Mouse (Mus musculus) heart, embryonic 11.5 days (tissue): ENCODE results near the gene Pcgf5. TPM values are rescaled to one million over a fixed set of nuclear protein-coding genes. Genes with fewer than 3 reads are reported as not detected.

Experiments
- ATAC-seq: fragments of 200-750 bp; cut with Nextera tagmentation; replicated peaks from 2 replicates; pipeline ENCODE4 v1.8.0; 2017; ENCODE audit warnings: moderate library complexity; ENCODE audit not compliant: insufficient number of reproducible peaks, low FRiP score, low TSS enrichment
- H3K27ac ChIP-seq: fragments of 300-500 bp; sonication (generic); 2 replicates; pipeline ENCODE4 v1.5.1; 2014; ENCODE audit warnings: mild to moderate bottlenecking, low read depth, low read length
- H3K27me3 ChIP-seq: fragments of 300-500 bp; sonication (generic); 2 replicates; pipeline ENCODE4 v1.6.1; 2014; ENCODE audit warnings: mild to moderate bottlenecking, low read length, mixed read lengths; ENCODE audit not compliant: control insufficient read depth, insufficient read depth
- H3K36me3 ChIP-seq: fragments of 300-500 bp; sonication (generic); 2 replicates; pipeline ENCODE4 v1.6.1; 2014; ENCODE audit warnings: mild to moderate bottlenecking, low read length, moderate library complexity, mixed read lengths; ENCODE audit not compliant: control insufficient read depth, insufficient read depth
- H3K4me1 ChIP-seq: fragments of 300-500 bp; sonication (generic); 2 replicates; pipeline ENCODE4 v1.6.1; 2014; ENCODE audit warnings: low read length; ENCODE audit not compliant: control insufficient read depth, insufficient read depth
- H3K4me2 ChIP-seq: fragments of 300-500 bp; sonication (generic); 2 replicates; pipeline ENCODE4 v1.6.1; 2014; ENCODE audit warnings: mild to moderate bottlenecking, moderate library complexity
- H3K4me3 ChIP-seq: fragments of 300-500 bp; sonication (generic); 2 replicates; pipeline ENCODE4 v1.5.1; 2014; ENCODE audit warnings: low read depth, low read length
- H3K9ac ChIP-seq: fragments of 300-500 bp; sonication (generic); 2 replicates; pipeline ENCODE4 v1.6.1; 2014; ENCODE audit warnings: mild to moderate bottlenecking, low read depth, low read length, moderate library complexity
- H3K9me3 ChIP-seq: fragments of 300-500 bp; sonication (generic); replicated peaks from 2 replicates; pipeline ENCODE4 v1.6.1; 2016; ENCODE audit warnings: low read length; ENCODE audit not compliant: control insufficient read depth
- WGBS: fragments of 180-500 bp; shearing (Covaris S2); extraction: QIAGEN DNeasy Blood & Tissue Kit; methylation state at CpG from one replicate; pipeline ENCODE4 v1.1.7; 2014; ENCODE audit not compliant: insufficient replicate concordance; 5-methylcytosine and 5-hydroxymethylcytosine counted together
- polyA plus RNA-seq: library from polyadenylated mRNA; unstranded; fragments of >200 nt; fragmentation: Nextera tagmentation; extraction: Ambion mirVana; gene quantifications from 2 replicates; pipeline ENCODE4 v1.2.1, GENCODE M21; 2014

Pcgf5 gene
- 40.6 and 43.4 TPM in 2 replicates for polyA plus RNA-seq

DNA sequence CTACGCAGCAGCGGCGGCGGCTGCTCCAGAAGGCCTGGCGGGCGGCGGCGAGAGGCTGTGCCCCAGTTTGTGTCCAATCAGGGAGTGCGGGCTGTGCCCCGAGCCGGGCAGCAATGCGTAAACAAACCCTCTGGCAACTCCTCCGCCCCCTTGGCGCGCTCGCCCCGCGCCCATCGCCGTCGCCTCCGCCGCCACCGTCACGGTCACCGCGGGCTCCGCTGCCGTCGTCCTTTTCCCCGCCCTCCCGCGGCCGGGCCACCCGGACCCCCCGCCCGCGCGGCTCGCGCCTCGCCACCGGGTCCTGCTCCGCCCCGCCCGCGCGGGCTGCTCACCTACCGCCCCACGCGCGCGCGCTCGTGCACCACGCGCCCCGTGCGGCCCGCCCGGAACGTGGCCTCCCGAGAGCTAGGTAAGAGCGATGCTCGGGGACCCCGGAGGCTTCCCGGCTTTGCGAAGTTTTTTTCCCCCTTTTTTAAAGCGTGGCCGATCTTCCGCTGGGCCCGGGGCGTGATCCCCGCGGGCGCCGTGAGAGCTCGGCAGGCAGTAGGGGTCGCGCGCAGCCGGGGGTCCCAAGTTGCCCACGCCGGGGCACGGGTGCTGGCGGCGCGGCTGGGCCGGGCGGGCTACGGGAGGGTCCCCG, at the start of gene Pcgf5:
Pcgf5 (plus strand) TSS at position 149 of the 640 bp plus-strand sequence.
- WGBS, result 1% methylated on average over 57 of the region's 92 CpGs
- Histone ChIP-seq H3K36me3 (no peaks in the 10 kb centered on the region), H3K4me2 (peak within 1 kb of the TSS; percentile 91), H3K27ac (peak within 1 kb of the TSS; percentile 50; the same call in 1 of the 2 replicates), H3K4me1 (no peaks in the 10 kb centered on the region), H3K4me3 (peak within 1 kb of the TSS; percentile 85), H3K27me3 (peaks cover 10% of the 10 kb centered on the region; the same call in 1 of the 2 replicates), H3K9me3 (no peaks in the 10 kb centered on the region), H3K9ac (peak within 1 kb of the TSS; percentile 86)
- ATAC-seq, result peak; percentile 66

- H3K36me3 ChIP-seq, result no peaks in the 10 kb centered on the region
- no peaks in the 10 kb centered on the region for H3K9me3 ChIP-seq
- no peak for ATAC-seq
- no peaks in the 10 kb centered on the region for H3K4me1 ChIP-seq
- no peak overlapping the region for H3K27ac ChIP-seq
- WGBS, result 65% methylated on average over 5 of the region's 5 CpGs
- no peak overlapping the region for H3K9ac ChIP-seq
- H3K4me2 ChIP-seq, result no peak overlapping the region
- H3K27me3 ChIP-seq, result no peaks in the 10 kb centered on the region
- no peak overlapping the region for H3K4me3 ChIP-seq
These were observed 42.6 kb upstream of the Pcgf5 start for GRCm38 (mm10) chr19:36305542-36305941.

- no peak for ATAC-seq
- no peak overlapping the region for H3K9ac ChIP-seq
- no peaks in the 10 kb centered on the region for H3K36me3 ChIP-seq
- no peaks in the 10 kb centered on the region for H3K9me3 ChIP-seq
- H3K4me3 ChIP-seq, result no peak overlapping the region
- no peaks in the 10 kb centered on the region for H3K27me3 ChIP-seq
- H3K4me2 ChIP-seq, result no peak overlapping the region
- no peak overlapping the region for H3K27ac ChIP-seq
- WGBS, result 76% methylated on average over 5 of the region's 5 CpGs
- H3K4me1 ChIP-seq, result no peaks in the 10 kb centered on the region
These were observed 34.1 kb upstream of the Pcgf5 start for GRCm38 (mm10) chr19:36314010-36314409.

DNA sequence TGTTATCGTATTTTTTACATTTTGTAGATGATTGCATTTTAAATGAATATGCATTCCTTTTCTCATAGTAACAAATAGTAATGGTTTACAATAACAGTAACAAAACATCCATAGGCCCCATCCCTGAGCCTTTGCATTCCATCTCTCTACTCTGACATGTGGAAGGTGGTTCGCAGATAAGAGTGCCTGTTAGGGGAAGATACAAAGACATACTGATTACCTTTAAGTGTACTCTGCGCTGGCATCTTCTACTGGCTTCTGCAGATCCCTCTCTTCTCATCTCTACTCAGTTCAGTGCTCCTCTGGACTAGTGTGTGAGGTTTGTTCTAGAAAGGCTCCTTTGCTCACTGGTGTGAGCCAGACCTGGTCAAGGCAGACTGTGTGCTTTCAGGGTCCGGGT, 28.4 kb upstream of the Pcgf5 start:
- Histone ChIP-seq H3K9me3 (no peaks in the 10 kb centered on the region), H3K9ac (no peak overlapping the region), H3K4me2 (no peak overlapping the region), H3K4me3 (no peak overlapping the region), H3K27me3 (no peaks in the 10 kb centered on the region), H3K36me3 (no peaks in the 10 kb centered on the region), H3K27ac (no peak overlapping the region), H3K4me1 (no peaks in the 10 kb centered on the region)
- ATAC-seq, result no peak
- 54% methylated on average over 4 of the region's 4 CpGs for WGBS

GRCm38 (mm10) chr19:36321066-36321465, 27.0 kb upstream of the Pcgf5 start:
- WGBS, result 84% methylated on average over 3 of the region's 3 CpGs
- H3K4me3 ChIP-seq, result no peak overlapping the region
- no peaks in the 10 kb centered on the region for H3K36me3 ChIP-seq
- H3K27me3 ChIP-seq, result no peaks in the 10 kb centered on the region
- no peak overlapping the region for H3K4me2 ChIP-seq
- ATAC-seq, result no peak
- H3K9me3 ChIP-seq, result no peaks in the 10 kb centered on the region
- H3K27ac ChIP-seq, result no peak overlapping the region
- H3K9ac ChIP-seq, result no peak overlapping the region
- no peaks in the 10 kb centered on the region for H3K4me1 ChIP-seq

GRCm38 (mm10) chr19:36323326-36323725, 24.8 kb upstream of the Pcgf5 start:
- H3K9me3 ChIP-seq, result no peaks in the 10 kb centered on the region
- 72% methylated on average over 2 of the region's 2 CpGs for WGBS
- no peak overlapping the region for H3K9ac ChIP-seq
- no peaks in the 10 kb centered on the region for H3K36me3 ChIP-seq
- H3K27me3 ChIP-seq, result no peaks in the 10 kb centered on the region
- H3K27ac ChIP-seq, result no peak overlapping the region
- H3K4me2 ChIP-seq, result no peak overlapping the region
- ATAC-seq, result no peak
- H3K4me3 ChIP-seq, result no peak overlapping the region
- no peaks in the 10 kb centered on the region for H3K4me1 ChIP-seq

DNA sequence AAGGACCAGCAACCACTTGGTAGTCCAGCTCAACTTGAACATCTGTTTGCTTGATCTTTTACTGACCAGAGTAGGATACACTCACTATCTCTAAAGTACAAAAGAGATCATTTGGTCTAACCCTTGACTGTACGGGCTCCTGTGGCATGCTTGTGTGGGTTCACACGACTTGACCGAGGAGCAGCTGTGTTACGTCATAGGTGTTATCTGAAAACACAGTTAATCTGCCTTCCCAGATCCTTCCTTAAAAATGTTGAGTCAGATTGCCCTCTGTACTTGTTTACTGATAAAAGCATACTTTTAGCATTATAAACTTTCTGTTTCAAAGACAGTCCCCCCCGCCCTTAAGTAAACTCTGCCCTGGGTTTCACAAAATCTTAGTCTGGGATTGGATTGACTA, 19.4 kb upstream of the Pcgf5 start:
- Histone ChIP-seq H3K27me3 (no peaks in the 10 kb centered on the region), H3K4me1 (0 out of 2 replicates have a peak, but pooled peaks cover 4% of the 10 kb centered on the region), H3K9ac (no peak overlapping the region), H3K36me3 (no peaks in the 10 kb centered on the region), H3K4me2 (no peak overlapping the region), H3K9me3 (no peaks in the 10 kb centered on the region), H3K4me3 (no peak overlapping the region), H3K27ac (no peak overlapping the region)
- 29% methylated on average over 5 of the region's 5 CpGs for WGBS
- no peak for ATAC-seq

- peaks cover 10% of the 10 kb centered on the region; the same call in 1 of the 2 replicates for H3K27me3 ChIP-seq
- 20% methylated on average over 6 of the region's 6 CpGs for WGBS
- H3K27ac ChIP-seq, result no peak overlapping the region
- no peaks in the 10 kb centered on the region for H3K4me1 ChIP-seq
- H3K36me3 ChIP-seq, result no peaks in the 10 kb centered on the region
- H3K9ac ChIP-seq, result peak overlapping the region; percentile 86; the same call in 1 of the 2 replicates
- no peaks in the 10 kb centered on the region for H3K9me3 ChIP-seq
- H3K4me3 ChIP-seq, result peak overlapping the region; percentile 85; the same call in 1 of the 2 replicates
- peak overlapping the region; percentile 91 for H3K4me2 ChIP-seq
- no peak for ATAC-seq
These were observed 733 bp upstream of the Pcgf5 start for GRCm38 (mm10) chr19:36347376-36347775.

DNA sequence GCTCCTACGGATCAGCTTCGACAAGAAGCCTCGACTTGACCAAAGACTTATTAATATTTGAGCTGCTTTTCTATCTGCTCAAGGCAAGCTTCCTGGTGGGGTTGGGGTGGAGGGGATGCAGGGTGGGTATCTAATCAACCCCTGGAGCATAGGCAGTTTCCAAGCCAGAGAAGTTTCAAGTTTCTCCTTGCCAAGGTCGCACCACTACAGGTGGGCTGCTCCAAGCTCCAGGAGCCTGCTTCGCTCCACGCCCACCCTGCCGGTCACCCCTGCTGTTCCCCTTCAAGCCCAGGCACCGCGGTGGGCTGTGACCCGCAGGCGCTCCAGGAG, 313 bp upstream of the Pcgf5 start:
- under 1% methylated on average over 11 of the region's 11 CpGs for WGBS
- ATAC-seq, result no peak
- peaks cover 10% of the 10 kb centered on the region; the same call in 1 of the 2 replicates for H3K27me3 ChIP-seq
- no peaks in the 10 kb centered on the region for H3K9me3 ChIP-seq
- H3K27ac ChIP-seq, result peak overlapping the region; percentile 50; the same call in 1 of the 2 replicates
- peak overlapping the region; percentile 91 for H3K4me2 ChIP-seq
- H3K9ac ChIP-seq, result peak overlapping the region; percentile 86
- no peaks in the 10 kb centered on the region for H3K4me1 ChIP-seq
- H3K4me3 ChIP-seq, result peak overlapping the region; percentile 85
- H3K36me3 ChIP-seq, result no peaks in the 10 kb centered on the region
